Mouse (Mus musculus): ENCODE data around the gene Hnrnpd. TPM values are rescaled to one million over a fixed set of nuclear protein-coding genes. Genes with fewer than 3 reads are reported as not detected.

Hnrnpd gene
- total RNA-seq (2014; rRNA removed; ENCODE audit: low replicate concordance) (12.1 and 16.0 TPM in 2 replicates), polyA plus RNA-seq (2015; fragmentation: Nextera tagmentation; extraction: Ambion mirVana) (32.2 and 35.5 TPM in 2 replicates)

DNA sequence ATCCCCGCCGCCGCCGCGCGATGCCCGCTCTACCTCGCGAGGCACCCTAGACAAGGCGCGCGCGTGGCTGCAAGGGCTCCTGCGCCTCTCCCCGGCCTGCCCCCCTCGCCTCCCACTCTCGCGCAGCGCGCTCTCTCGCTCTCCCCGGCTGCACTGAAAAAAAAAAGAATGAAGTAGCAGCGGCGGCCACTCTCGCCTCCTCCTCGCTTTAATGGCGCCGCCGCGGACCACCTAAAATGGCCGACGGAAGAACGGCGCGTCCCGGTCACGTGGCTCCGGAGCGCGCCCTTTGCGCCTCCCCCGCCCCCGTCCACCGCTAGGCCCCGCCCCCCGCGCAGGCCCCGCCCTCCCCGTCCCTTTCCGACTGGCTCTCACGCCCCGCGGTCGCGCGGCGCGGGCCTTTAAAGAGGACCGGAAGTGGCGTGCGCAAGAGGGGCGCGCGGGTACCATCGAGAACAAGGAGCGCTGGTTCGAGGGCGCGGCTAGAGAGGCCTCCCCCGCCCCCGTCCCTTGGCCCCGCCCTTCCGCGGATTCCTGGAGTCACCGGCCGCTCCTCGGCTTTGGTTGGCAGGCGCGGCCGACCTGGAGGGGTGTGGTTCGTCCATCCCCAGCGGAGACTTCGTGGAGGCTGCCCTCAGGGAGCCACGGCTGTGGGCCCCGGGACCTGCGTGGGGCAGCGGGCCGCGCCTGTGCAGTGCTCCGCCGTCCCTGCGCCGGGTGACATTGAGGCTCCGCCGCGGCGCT lies at the start of gene Hnrnpd, which contains the start of gene 4930524J08Rik:
Gene Hnrnpd, minus strand, starts transcription at position 240 of the 744 bp plus-strand sequence.
Gene 4930524J08Rik, plus strand, starts transcription at position 363 of the 744 bp plus-strand sequence.
- no peaks in the 10 kb centered on the region for H3K27me3 ChIP-seq (ENCODE audit: control insufficient read depth, insufficient read depth, low read length)
- under 1% methylated on average over 80 of the region's 97 CpGs for WGBS
- H3K9ac ChIP-seq (replicated peaks; ENCODE audit: low read depth, low read length): peak within 1 kb of the TSS; percentile 92
- DNase-seq (ENCODE audit: low spot score) (peak; percentile 96), ATAC-seq (ENCODE audit: insufficient read depth, low read depth) (peak; percentile 97)
- TF ChIP-seq EP300 (IDR thresholded peaks at IDR 0.05; ENCODE audit: low read depth) (peak; percentile 59; the same call in 1 of the 2 replicates), CTCF (IDR thresholded peaks at IDR 0.05; ENCODE audit: low read depth) (no peak)
- H3K4me2 ChIP-seq (ENCODE audit: low read depth, low read length): peak within 1 kb of the TSS; percentile 93
- peak within 1 kb of the TSS; percentile 96 for H3K27ac ChIP-seq (ENCODE audit: low read depth)
- no peaks in the 10 kb centered on the region for H3K36me3 ChIP-seq (replicated peaks; ENCODE audit: control insufficient read depth, insufficient read depth, low read length)
- no peaks in the 10 kb centered on the region for H3K9me3 ChIP-seq (replicated peaks; ENCODE audit: control insufficient read depth, low read length)
- peak within 1 kb of the TSS; percentile 82 for H3K4me3 ChIP-seq (ENCODE audit: low read depth, low read length)
- H3K4me1 ChIP-seq (ENCODE audit: control insufficient read depth, insufficient read depth): peaks cover 22% of the 10 kb centered on the region

- 83% methylated on average over 1 of the region's 1 CpGs for WGBS
- no peak for DNase-seq (ENCODE audit: low spot score)
- H3K9ac ChIP-seq (replicated peaks; ENCODE audit: low read depth, low read length): no peak overlapping the region
- no peak overlapping the region for H3K4me2 ChIP-seq (ENCODE audit: low read depth, low read length)
- ATAC-seq (ENCODE audit: insufficient read depth, low read depth): no peak
- 0 out of 2 replicates have a peak, but pooled peaks cover 10% of the 10 kb centered on the region for H3K4me1 ChIP-seq (ENCODE audit: control insufficient read depth, insufficient read depth)
- no peak overlapping the region for H3K4me3 ChIP-seq (ENCODE audit: low read depth, low read length)
- H3K36me3 ChIP-seq (replicated peaks; ENCODE audit: control insufficient read depth, insufficient read depth, low read length): no peaks in the 10 kb centered on the region
- H3K27me3 ChIP-seq (ENCODE audit: control insufficient read depth, insufficient read depth, low read length): no peaks in the 10 kb centered on the region
- no peak for TF ChIP-seq EP300 (IDR thresholded peaks at IDR 0.05; ENCODE audit: low read depth)
- 0 out of 2 replicates have a peak, but pooled peaks cover 4% of the 10 kb centered on the region for H3K9me3 ChIP-seq (replicated peaks; ENCODE audit: control insufficient read depth, low read length)
- no peak overlapping the region for H3K27ac ChIP-seq (ENCODE audit: low read depth)
These were observed 46.1 kb upstream of the Hnrnpd start for GRCm38 (mm10) chr5:100024868-100025267.

DNA sequence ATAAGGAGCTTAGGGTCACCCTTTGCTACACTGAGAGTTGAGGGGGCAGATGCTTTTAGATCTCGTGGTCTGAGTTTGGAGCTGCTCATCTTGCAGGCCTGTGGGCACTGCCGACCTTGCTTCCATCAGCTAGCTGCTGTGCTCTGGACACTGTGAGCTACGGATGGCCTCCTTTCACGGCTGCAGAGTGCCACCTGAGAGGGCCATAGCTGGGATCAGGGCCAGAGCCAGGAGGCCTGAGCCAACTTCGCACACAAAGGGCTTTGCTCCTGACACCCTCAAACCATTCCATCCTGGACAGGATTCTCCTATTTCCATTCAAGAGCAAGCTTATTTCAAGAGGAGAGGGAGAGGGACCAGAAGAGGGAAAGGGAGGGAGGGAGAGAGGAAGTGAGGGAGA lies 45.7 kb upstream of the Hnrnpd start:
- Histone ChIP-seq H3K4me1 (ENCODE audit: control insufficient read depth, insufficient read depth) (0 out of 2 replicates have a peak, but pooled peaks cover 6% of the 10 kb centered on the region), H3K27ac (ENCODE audit: low read depth) (no peak overlapping the region), H3K4me3 (ENCODE audit: low read depth, low read length) (no peak overlapping the region), H3K9ac (replicated peaks; ENCODE audit: low read depth, low read length) (no peak overlapping the region), H3K27me3 (ENCODE audit: control insufficient read depth, insufficient read depth, low read length) (no peaks in the 10 kb centered on the region), H3K4me2 (ENCODE audit: low read depth, low read length) (no peak overlapping the region), H3K9me3 (replicated peaks; ENCODE audit: control insufficient read depth, low read length) (0 out of 2 replicates have a peak, but pooled peaks cover 4% of the 10 kb centered on the region), H3K36me3 (replicated peaks; ENCODE audit: control insufficient read depth, insufficient read depth, low read length) (no peaks in the 10 kb centered on the region)
- DNase-seq (ENCODE audit: low spot score) (no peak), ATAC-seq (ENCODE audit: insufficient read depth, low read depth) (no peak)
- TF ChIP-seq CTCF (IDR thresholded peaks at IDR 0.05; ENCODE audit: low read depth) (no peak), EP300 (IDR thresholded peaks at IDR 0.05; ENCODE audit: low read depth) (no peak)
- 44% methylated on average over 5 of the region's 5 CpGs for WGBS

DNA sequence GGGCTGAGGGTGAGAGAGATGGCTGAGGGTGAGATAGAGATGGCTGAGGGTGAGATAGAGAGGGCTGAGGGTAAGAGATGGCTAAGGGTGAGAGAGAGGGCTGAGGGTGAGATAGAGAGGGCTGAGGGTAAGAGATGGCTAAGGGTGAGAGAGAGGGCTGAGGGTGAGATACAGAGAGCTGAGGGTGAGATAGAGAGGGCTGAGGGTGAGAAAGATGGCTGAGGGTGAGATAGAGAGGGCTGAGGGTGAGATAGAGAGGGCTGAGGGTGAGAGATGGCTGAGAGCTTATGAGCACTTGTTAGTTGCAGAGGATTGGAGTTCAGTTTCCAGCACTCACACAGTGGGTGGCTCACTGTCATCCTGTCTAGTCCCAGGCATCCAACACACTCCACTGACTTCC lies 41.4 kb upstream of the Hnrnpd start:
- Histone ChIP-seq H3K9ac (replicated peaks; ENCODE audit: low read depth, low read length) (no peak overlapping the region), H3K4me3 (ENCODE audit: low read depth, low read length) (no peak overlapping the region), H3K9me3 (replicated peaks; ENCODE audit: control insufficient read depth, low read length) (0 out of 2 replicates have a peak, but pooled peaks cover 4% of the 10 kb centered on the region), H3K27ac (ENCODE audit: low read depth) (no peak overlapping the region), H3K27me3 (ENCODE audit: control insufficient read depth, insufficient read depth, low read length) (no peaks in the 10 kb centered on the region), H3K36me3 (replicated peaks; ENCODE audit: control insufficient read depth, insufficient read depth, low read length) (no peaks in the 10 kb centered on the region), H3K4me1 (ENCODE audit: control insufficient read depth, insufficient read depth) (0 out of 2 replicates have a peak, but pooled peaks cover 6% of the 10 kb centered on the region), H3K4me2 (ENCODE audit: low read depth, low read length) (no peak overlapping the region)
- TF ChIP-seq CTCF (IDR thresholded peaks at IDR 0.05; ENCODE audit: low read depth) (no peak), EP300 (IDR thresholded peaks at IDR 0.05; ENCODE audit: low read depth) (no peak)
- no peak for ATAC-seq (ENCODE audit: insufficient read depth, low read depth)
- DNase-seq (ENCODE audit: low spot score): no peak

- 31% methylated on average over 9 of the region's 9 CpGs for WGBS
- DNase-seq (ENCODE audit: low spot score) (peak; percentile 34), ATAC-seq (ENCODE audit: insufficient read depth, low read depth) (peak; percentile 86)
- Histone ChIP-seq H3K4me3 (ENCODE audit: low read depth, low read length) (no peak overlapping the region), H3K27me3 (ENCODE audit: control insufficient read depth, insufficient read depth, low read length) (no peaks in the 10 kb centered on the region), H3K36me3 (replicated peaks; ENCODE audit: control insufficient read depth, insufficient read depth, low read length) (no peaks in the 10 kb centered on the region), H3K9me3 (replicated peaks; ENCODE audit: control insufficient read depth, low read length) (no peaks in the 10 kb centered on the region), H3K4me1 (ENCODE audit: control insufficient read depth, insufficient read depth) (0 out of 2 replicates have a peak, but pooled peaks cover 4% of the 10 kb centered on the region), H3K4me2 (ENCODE audit: low read depth, low read length) (peak overlapping the region; percentile 19; the same call in 1 of the 2 replicates), H3K9ac (replicated peaks; ENCODE audit: low read depth, low read length) (no peak overlapping the region), H3K27ac (ENCODE audit: low read depth) (peak overlapping the region; percentile 71)
- no peak for TF ChIP-seq CTCF (IDR thresholded peaks at IDR 0.05; ENCODE audit: low read depth)
- no peak for TF ChIP-seq EP300 (IDR thresholded peaks at IDR 0.05; ENCODE audit: low read depth)
These were observed 33.9 kb upstream of the Hnrnpd start for GRCm38 (mm10) chr5:100012599-100012998.

Measured in heart, postnatal 0 days (tissue).